Comparison of ENCODE assay signal across 31 mouse cellular contexts in the genomic region with DNA sequence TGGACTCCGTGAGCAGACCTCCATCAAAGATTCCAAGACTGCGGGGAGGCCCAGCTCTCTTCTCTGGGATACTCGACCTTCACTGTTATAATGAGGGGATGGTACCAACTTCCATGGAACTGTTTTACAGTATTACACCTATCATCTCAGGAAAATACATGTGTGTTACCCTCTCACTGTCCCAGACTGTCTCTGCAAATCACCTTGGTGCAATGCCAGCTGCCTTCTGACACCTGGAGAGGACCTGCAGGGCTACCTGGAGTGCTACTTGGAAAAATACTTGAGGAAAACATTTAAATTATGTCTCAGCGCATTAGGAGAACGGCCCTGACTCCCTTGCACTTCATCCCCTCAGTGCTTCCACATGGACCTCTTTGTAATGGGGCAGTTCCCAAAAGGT. TPM values are rescaled to one million over a fixed set of nuclear protein-coding genes. Genes with fewer than 3 reads are reported as not detected.
"Had no signal": no experiment of that assay in that cellular context is flagged by ENCODE, and none has a peak within 500 bp of the region (broad histone marks: within the 10 kb centered on the region; RNA-seq: fewer than 3 reads in every experiment).

No protein-coding gene starts in this region.

- ATAC-seq: forebrain, embryonic 13.5 days; forebrain, embryonic 14.5 days; forebrain, embryonic 15.5 days; forebrain, embryonic 16.5 days; forebrain, postnatal 0 days had no signal

- H3K27ac ChIP-seq: embryonic facial prominence, embryonic 10.5 days; embryonic facial prominence, embryonic 12.5 days; embryonic facial prominence, embryonic 13.5 days; embryonic facial prominence, embryonic 15.5 days; forebrain, embryonic 10.5 days; forebrain, embryonic 12.5 days; forebrain, embryonic 13.5 days; forebrain, embryonic 15.5 days; gastrocnemius, adult 2 months had no signal

- H3K9ac ChIP-seq: embryonic facial prominence, embryonic 12.5 days; embryonic facial prominence, embryonic 13.5 days; embryonic facial prominence, embryonic 15.5 days; forebrain, embryonic 12.5 days; forebrain, embryonic 13.5 days; forebrain, embryonic 15.5 days; forebrain, postnatal 0 days had no signal

- H3K9me3 ChIP-seq: embryonic facial prominence, embryonic 10.5 days; embryonic facial prominence, embryonic 12.5 days; embryonic facial prominence, embryonic 13.5 days; embryonic facial prominence, embryonic 15.5 days; forebrain, embryonic 10.5 days; forebrain, embryonic 12.5 days; forebrain, embryonic 13.5 days; forebrain, embryonic 15.5 days had no signal

- H3K4me2 ChIP-seq: embryonic facial prominence, embryonic 12.5 days; embryonic facial prominence, embryonic 13.5 days; embryonic facial prominence, embryonic 15.5 days; forebrain, embryonic 12.5 days; forebrain, embryonic 13.5 days; forebrain, embryonic 15.5 days had no signal

- H3K27me3 ChIP-seq: embryonic facial prominence, embryonic 12.5 days; embryonic facial prominence, embryonic 13.5 days; embryonic facial prominence, embryonic 15.5 days; forebrain, embryonic 12.5 days; forebrain, embryonic 13.5 days; forebrain, embryonic 15.5 days had no signal

- DNase-seq: cerebellum, adult 2 months; cerebellum, adult 8-10 months; cerebellum, adult 9-10 months; cerebellum, adult 9-11 months; cerebellum, postnatal 10 days; cerebellum, postnatal 14 days; cerebellum, postnatal 25 days; cerebellum, postnatal 36 days; embryo, embryonic 11 days; forebrain, postnatal 0 days; gastrocnemius, adult 2 months; gastrocnemius, postnatal 10 days; gastrocnemius, postnatal 14 days; gastrocnemius, postnatal 25 days; gastrocnemius, postnatal 36 days; heart, adult 18-20 months had no signal

- H3K4me1 ChIP-seq: embryonic facial prominence, embryonic 10.5 days; embryonic facial prominence, embryonic 12.5 days; embryonic facial prominence, embryonic 13.5 days; embryonic facial prominence, embryonic 15.5 days; forebrain, embryonic 10.5 days; forebrain, embryonic 12.5 days; forebrain, embryonic 13.5 days; forebrain, embryonic 15.5 days had no signal

- H3K4me3 ChIP-seq: embryonic facial prominence, embryonic 10.5 days; embryonic facial prominence, embryonic 12.5 days; embryonic facial prominence, embryonic 13.5 days; embryonic facial prominence, embryonic 15.5 days; erythroblast, embryonic 14.5 days; forebrain, embryonic 10.5 days; forebrain, embryonic 12.5 days; forebrain, embryonic 13.5 days; forebrain, embryonic 15.5 days; gastrocnemius, adult 2 months had no signal

RNA-seq across cellular contexts. Expression of a gene that starts 56.3 kb away (rescaled TPM):
- total RNA-seq: common myeloid progenitor, adult 5-6 weeks; granulocyte monocyte progenitor cell, adult 5-6 weeks had no signal
- polyA plus RNA-seq: embryonic facial prominence, embryonic 10.5 days; embryonic facial prominence, embryonic 11.5 days; erythroblast, embryonic 14.5 days; forebrain, embryonic 10.5 days; forebrain, embryonic 11.5 days had no signal
